ENCODE assay signal across 23 mouse cellular contexts in the genomic region with DNA sequence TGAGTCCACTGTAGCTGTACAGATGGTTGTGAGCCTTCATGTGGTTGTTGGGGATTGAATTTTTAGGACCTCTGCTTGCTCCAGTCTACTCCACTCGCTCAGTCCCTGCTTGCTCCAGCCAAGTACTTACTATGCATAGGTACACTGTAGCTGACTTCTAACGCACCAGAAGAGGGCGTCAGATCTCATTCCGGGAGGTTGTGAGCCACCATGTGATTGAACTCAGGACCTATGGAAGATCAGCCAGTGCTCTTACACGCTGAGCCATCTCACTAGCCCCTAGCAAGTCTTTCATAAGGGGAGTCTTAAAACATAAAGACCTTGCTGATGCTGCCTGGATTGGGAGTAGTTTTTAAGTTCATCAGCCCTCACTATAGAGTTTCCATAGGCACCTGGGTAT. TPM values are rescaled to one million over a fixed set of nuclear protein-coding genes. Genes with fewer than 3 reads are reported as not detected.
DNase-seq lines count a peak whose midpoint lies in the region; ATAC-seq and TF ChIP-seq lines count a peak whose summit lies in the region.
"Had no signal": no experiment of that assay in that cellular context is flagged by ENCODE, and none has a peak within 500 bp of the region (broad histone marks: within the 10 kb centered on the region; RNA-seq: fewer than 3 reads in every experiment).

No protein-coding gene starts in this region.

- no peak for DNase-seq in liver, embryonic 11.5 days (ENCODE audit: low spot score)
- DNase-seq in thymus, postnatal 0 days (ENCODE audit: low spot score) = peak; percentile 67
- no peak for DNase-seq in thymus, adult 2 months
- DNase-seq in thymus, postnatal 25 days = peak; percentile 59
- DNase-seq in kidney, postnatal 4 days = no peak
- DNase-seq: adrenal gland, adult 8-10 months; adrenal gland, postnatal 36 days; B cell, adult 2 months; cerebellum, adult 2 months; cerebellum, postnatal 10 days; gastrocnemius, postnatal 10 days; heart, adult 18-20 months; heart, postnatal 14 days had no signal

- no peak for TF ChIP-seq POLR2A in thymus, adult 2 months (IDR thresholded peaks at IDR 0.05; ENCODE audit: control insufficient read depth, extremely low read depth, insufficient read depth, low read length, poor library complexity)

- H3K4me2 ChIP-seq in intestine, postnatal 0 days (replicated peaks; ENCODE audit: low read depth) = no peak overlapping the region
- no peak overlapping the region for H3K4me2 ChIP-seq in intestine, embryonic 15.5 days (replicated peaks)
- no peak overlapping the region for H3K4me2 ChIP-seq in liver, embryonic 16.5 days (ENCODE audit: low read depth, low read length)
- H3K4me2 ChIP-seq in liver, embryonic 11.5 days = no peak overlapping the region
- H3K4me2 ChIP-seq: embryonic facial prominence, embryonic 12.5 days; forebrain, embryonic 15.5 days; heart, embryonic 11.5 days; heart, embryonic 15.5 days; hindbrain, embryonic 13.5 days had no signal

- H3K27ac ChIP-seq in intestine, postnatal 0 days (ENCODE audit: low read depth, low read length) = no peak overlapping the region
- no peak overlapping the region for H3K27ac ChIP-seq in intestine, embryonic 15.5 days
- H3K27ac ChIP-seq in liver, embryonic 16.5 days (ENCODE audit: low read length) = no peak overlapping the region
- H3K27ac ChIP-seq in liver, embryonic 11.5 days (ENCODE audit: low read depth, low read length) = no peak overlapping the region
- no peak overlapping the region for H3K27ac ChIP-seq in thymus, adult 2 months (ENCODE audit: control insufficient read depth, insufficient read depth, low read length)
- H3K27ac ChIP-seq: embryonic facial prominence, embryonic 12.5 days; forebrain, embryonic 15.5 days; heart, embryonic 15.5 days; hindbrain, embryonic 13.5 days had no signal

- no peak overlapping the region for H3K4me3 ChIP-seq in intestine, postnatal 0 days (ENCODE audit: low read depth, low read length)
- H3K4me3 ChIP-seq in intestine, embryonic 15.5 days (replicated peaks) = no peak overlapping the region
- no peak overlapping the region for H3K4me3 ChIP-seq in liver, embryonic 16.5 days (ENCODE audit: low read depth, low read length)
- H3K4me3 ChIP-seq in liver, embryonic 11.5 days (ENCODE audit: low read depth, low read length) = no peak overlapping the region
- H3K4me3 ChIP-seq in thymus, adult 2 months (ENCODE audit: control insufficient read depth, insufficient read depth, low read length) = no peak overlapping the region
- H3K4me3 ChIP-seq: embryonic facial prominence, embryonic 12.5 days; forebrain, embryonic 15.5 days; heart, embryonic 15.5 days; hindbrain, embryonic 13.5 days had no signal

- no peaks in the 10 kb centered on the region for H3K27me3 ChIP-seq in intestine, postnatal 0 days (replicated peaks; ENCODE audit: control insufficient read depth, insufficient read depth, low read length)
- no peaks in the 10 kb centered on the region for H3K27me3 ChIP-seq in intestine, embryonic 15.5 days (replicated peaks)
- H3K27me3 ChIP-seq in liver, embryonic 16.5 days (ENCODE audit: control insufficient read depth, insufficient read depth, low read depth, low read length) = no peaks in the 10 kb centered on the region
- no peaks in the 10 kb centered on the region for H3K27me3 ChIP-seq in liver, embryonic 11.5 days (replicated peaks; ENCODE audit: control insufficient read depth, insufficient read depth, low read length)
- H3K27me3 ChIP-seq in thymus, adult 2 months (ENCODE audit: control insufficient read depth, insufficient read depth, low read length) = no peaks in the 10 kb centered on the region
- H3K27me3 ChIP-seq: embryonic facial prominence, embryonic 12.5 days; forebrain, embryonic 15.5 days; heart, embryonic 15.5 days; hindbrain, embryonic 13.5 days; Patski had no signal

- TF ChIP-seq CTCF in intestine, postnatal 0 days (IDR thresholded peaks at IDR 0.05; ENCODE audit: low read depth) = peak; percentile 41
- no peak for TF ChIP-seq CTCF in thymus, adult 2 months (IDR thresholded peaks at IDR 0.05; ENCODE audit: borderline replicate concordance, control insufficient read depth, extremely low read depth, insufficient read depth, low read length, poor library complexity)

- no peak overlapping the region for H3K9ac ChIP-seq in intestine, postnatal 0 days (ENCODE audit: low read depth, low read length)
- no peak overlapping the region for H3K9ac ChIP-seq in intestine, embryonic 15.5 days
- H3K9ac ChIP-seq in liver, embryonic 16.5 days (ENCODE audit: low read depth, low read length) = no peak overlapping the region
- H3K9ac ChIP-seq in liver, embryonic 11.5 days (ENCODE audit: low read depth, low read length) = no peak overlapping the region
- H3K9ac ChIP-seq: embryonic facial prominence, embryonic 12.5 days; forebrain, embryonic 15.5 days; heart, embryonic 15.5 days; hindbrain, embryonic 13.5 days had no signal

- ATAC-seq in intestine, postnatal 0 days = no peak
- no peak for ATAC-seq in intestine, embryonic 15.5 days
- ATAC-seq in liver, embryonic 16.5 days (ENCODE audit: low read depth) = 0 out of 2 replicates have a peak, but pooled peaks have one; percentile 11
- no peak for ATAC-seq in liver, embryonic 11.5 days (replicated peaks; ENCODE audit: low FRiP score)
- ATAC-seq: CD4-positive, CD25-positive, alpha-beta regulatory T cell, adult 4 months; forebrain, embryonic 15.5 days; Patski had no signal

- peaks cover 52% of the 10 kb centered on the region for H3K36me3 ChIP-seq in intestine, postnatal 0 days (ENCODE audit: control insufficient read depth, insufficient read depth)
- H3K36me3 ChIP-seq in intestine, embryonic 15.5 days = peaks cover 8% of the 10 kb centered on the region
- peaks cover 7% of the 10 kb centered on the region for H3K36me3 ChIP-seq in liver, embryonic 16.5 days (ENCODE audit: control insufficient read depth, insufficient read depth)
- H3K36me3 ChIP-seq in liver, embryonic 11.5 days (ENCODE audit: control insufficient read depth, insufficient read depth, low read length) = peaks cover 25% of the 10 kb centered on the region
- H3K36me3 ChIP-seq in thymus, adult 2 months (ENCODE audit: control insufficient read depth, insufficient read depth, low read length) = peaks cover 42% of the 10 kb centered on the region

- no peaks in the 10 kb centered on the region for H3K9me3 ChIP-seq in intestine, postnatal 0 days (ENCODE audit: control insufficient read depth)
- H3K9me3 ChIP-seq in intestine, embryonic 15.5 days = no peaks in the 10 kb centered on the region
- H3K9me3 ChIP-seq in liver, embryonic 16.5 days (replicated peaks; ENCODE audit: control insufficient read depth, low read length) = no peaks in the 10 kb centered on the region
- H3K9me3 ChIP-seq in liver, embryonic 11.5 days (ENCODE audit: control insufficient read depth, low read length) = no peaks in the 10 kb centered on the region
- H3K9me3 ChIP-seq: embryonic facial prominence, embryonic 12.5 days; forebrain, embryonic 15.5 days; heart, embryonic 15.5 days; hindbrain, embryonic 13.5 days had no signal

- no peaks in the 10 kb centered on the region for H3K4me1 ChIP-seq in intestine, postnatal 0 days (replicated peaks; ENCODE audit: control insufficient read depth, insufficient read depth, low read length)
- no peaks in the 10 kb centered on the region for H3K4me1 ChIP-seq in intestine, embryonic 15.5 days (replicated peaks)
- peaks cover 4% of the 10 kb centered on the region for H3K4me1 ChIP-seq in liver, embryonic 16.5 days (ENCODE audit: control insufficient read depth, low read depth, low read length)
- no peaks in the 10 kb centered on the region for H3K4me1 ChIP-seq in liver, embryonic 11.5 days (replicated peaks; ENCODE audit: control insufficient read depth, insufficient read depth, low read length)
- peaks cover 19% of the 10 kb centered on the region for H3K4me1 ChIP-seq in thymus, adult 2 months (replicated peaks; ENCODE audit: control insufficient read depth, insufficient read depth, low read length)
- H3K4me1 ChIP-seq: embryonic facial prominence, embryonic 12.5 days; heart, embryonic 15.5 days; hindbrain, embryonic 13.5 days had no signal

- 82% methylated on average over 5 of the region's 5 CpGs for WGBS in intestine, postnatal 0 days
- 87% methylated on average over 5 of the region's 5 CpGs for WGBS in intestine, embryonic 15.5 days
- WGBS in liver, embryonic 16.5 days (ENCODE audit: insufficient replicate concordance) = 76% methylated on average over 5 of the region's 5 CpGs
- WGBS in liver, embryonic 11.5 days = 81% methylated on average over 5 of the region's 5 CpGs
- WGBS in thymus, adult 2 months = 83% methylated on average over 5 of the region's 5 CpGs

RNA-seq across cellular contexts. Expression of a gene that starts 18.0 kb away (rescaled TPM):
- 167 and 184 TPM in 2 replicates for polyA plus RNA-seq in intestine, postnatal 0 days (2015; fragmentation: Nextera tagmentation; extraction: Ambion mirVana)
- polyA plus RNA-seq in intestine, embryonic 15.5 days (2015; fragmentation: Nextera tagmentation; extraction: Ambion mirVana) = 52.1 and 57.2 TPM in 2 replicates
- polyA plus RNA-seq in liver, embryonic 16.5 days (2015; fragmentation: Nextera tagmentation; extraction: Ambion mirVana) = 42.6 and 49.8 TPM in 2 replicates
- polyA plus RNA-seq in liver, embryonic 11.5 days (2014; fragmentation: Nextera tagmentation; extraction: Ambion mirVana) = 18.9 and 19.8 TPM in 2 replicates
- 368 and 376 TPM in 2 replicates for polyA plus RNA-seq in thymus, postnatal 0 days (2015; fragmentation: Nextera tagmentation; extraction: Ambion mirVana)
- 277 and 395 TPM in 2 replicates for polyA plus RNA-seq in thymus, adult 2 months (2012; rRNA removed)

RNA-seq across cellular contexts. Expression of a gene that starts 23.7 kb away (rescaled TPM):
- 60.9 and 65.2 TPM in 2 replicates for polyA plus RNA-seq in intestine, postnatal 0 days (2015; fragmentation: Nextera tagmentation; extraction: Ambion mirVana)
- 155 and 161 TPM in 2 replicates for polyA plus RNA-seq in intestine, embryonic 15.5 days (2015; fragmentation: Nextera tagmentation; extraction: Ambion mirVana)
- 50.8 and 56.1 TPM in 2 replicates for polyA plus RNA-seq in liver, embryonic 16.5 days (2015; fragmentation: Nextera tagmentation; extraction: Ambion mirVana)
- polyA plus RNA-seq in liver, embryonic 11.5 days (2014; fragmentation: Nextera tagmentation; extraction: Ambion mirVana) = 187 and 208 TPM in 2 replicates
- 244 and 247 TPM in 2 replicates for polyA plus RNA-seq in thymus, postnatal 0 days (2015; fragmentation: Nextera tagmentation; extraction: Ambion mirVana)
- polyA plus RNA-seq in thymus, adult 2 months (2012; rRNA removed) = 60.8 and 63.3 TPM in 2 replicates

Comparison
In these comparisons a context has a peak if more than half of its experiments do, and no peak if none do; other contexts are left out.
1. DNase-seq: peak in thymus, postnatal 0 days (single experiment) and thymus, postnatal 25 days (single experiment); none in liver, embryonic 11.5 days (single experiment), thymus, adult 2 months (single experiment) and kidney, postnatal 4 days (0 of 2).